Mouse (Mus musculus) adrenal gland, adult 18-20 months (tissue): Measurements from ENCODE around the gene Cilp. TPM values are rescaled to one million over a fixed set of nuclear protein-coding genes. Genes with fewer than 3 reads are reported as not detected.
A peak's percentile ranks its signal among the peaks of the same experiment; 100 is the strongest.
"Not testable (repeated sequence)": the region's sequence is repeated elsewhere in the genome, so short reads cannot be mapped to it uniquely, and the experiment has no call there.

ENCODE experiments used
- DNase-seq, 2 experiments: peaks; one replicate each; pipeline ENCODE4 v3.0.0; 2021 to 2022; ENCODE audit warnings: low spot score in 2 of 2
- total RNA-seq, 2 experiments: library from RNA; stranded (reverse); gene quantifications; 1 replicate in 1 of 2; 2 replicates in 1 of 2; pipeline ENCODE4 v1.2.3; 2021

The Cilp gene
- total RNA-seq, 2 experiments from 2014 or later = 3.1 to 5.9 TPM

DNA sequence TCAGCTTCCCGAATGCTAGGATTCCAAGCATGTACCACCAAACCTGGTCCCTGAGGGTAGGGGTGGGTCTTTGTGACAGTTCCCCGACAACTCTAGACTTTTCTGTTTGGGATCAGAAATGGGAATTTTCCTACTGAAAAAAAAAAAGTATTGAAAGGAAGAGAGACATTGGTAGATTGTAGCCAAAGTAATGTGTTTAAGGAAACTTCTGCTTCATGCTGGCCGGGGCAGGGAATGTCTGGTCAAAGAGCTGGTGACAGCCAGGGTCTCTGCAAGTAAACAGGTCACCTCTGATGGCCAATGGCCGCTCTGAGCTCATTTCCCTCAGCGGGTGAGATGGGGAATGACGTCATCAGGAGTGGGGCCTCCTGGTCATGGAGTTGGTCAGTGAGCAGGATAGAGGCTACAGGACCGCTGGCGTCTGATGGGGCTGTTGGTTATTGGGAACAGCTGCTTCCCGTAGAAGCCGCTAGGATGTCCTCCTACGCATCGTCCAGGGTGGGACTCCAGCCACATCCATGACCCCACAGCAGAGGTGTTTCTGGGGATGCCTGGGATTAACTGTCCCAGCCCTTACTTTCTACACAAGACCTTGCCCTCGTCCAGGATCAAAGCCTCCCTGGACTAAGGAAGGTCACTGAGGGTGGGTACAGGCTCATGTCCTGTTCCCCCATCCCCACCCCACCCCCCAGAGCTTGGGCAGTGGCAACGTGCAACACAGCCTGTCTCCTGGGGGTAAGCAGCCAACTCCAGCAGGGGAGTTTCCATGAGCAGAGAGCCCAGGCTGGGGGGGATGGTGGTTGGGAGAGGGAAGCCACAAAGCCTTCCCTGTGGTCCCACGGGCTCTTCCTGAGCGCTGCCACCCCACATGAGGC is 17.2 kb upstream of the Cilp start:
- DNase-seq = no peak

DNA sequence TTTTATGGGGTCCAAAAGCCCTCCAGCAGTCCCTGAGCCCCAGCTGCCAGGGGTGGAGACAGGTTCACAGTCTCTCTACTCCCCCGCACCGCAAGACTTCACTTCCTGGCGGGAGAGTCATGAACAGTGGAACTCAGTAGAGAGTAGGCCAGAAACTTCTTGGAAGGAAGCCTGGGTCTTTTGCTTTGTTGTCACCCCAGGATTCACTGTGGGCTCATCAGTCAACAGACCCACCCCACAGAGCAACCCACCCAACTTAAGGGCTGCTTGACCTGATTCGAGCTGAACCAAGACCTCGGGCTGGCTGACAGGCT is 16.6 kb upstream of the Cilp start:
- DNase-seq = no peak

DNA sequence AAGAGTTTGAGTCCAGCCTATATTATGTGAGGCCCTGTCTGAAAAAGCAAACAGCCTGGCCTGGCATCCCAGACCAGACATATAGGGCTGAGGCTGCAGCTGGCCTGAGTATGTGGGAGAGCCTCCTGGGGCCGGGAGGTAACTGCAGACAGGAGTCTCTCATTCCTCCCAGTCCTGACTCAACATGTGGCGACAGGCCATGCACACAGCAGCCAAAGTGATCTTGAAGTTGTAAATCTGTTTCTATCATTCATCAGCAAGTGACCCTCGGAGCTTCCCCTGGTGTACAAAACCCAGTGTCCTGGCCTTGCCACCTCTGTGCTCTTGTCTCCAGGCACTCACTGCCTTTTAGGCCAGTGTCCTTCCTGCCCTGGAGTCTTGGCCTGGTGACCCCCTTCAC is 13.0 kb upstream of the Cilp start:
- peak in 1 of 2 experiments; percentile 37 for DNase-seq

DNA sequence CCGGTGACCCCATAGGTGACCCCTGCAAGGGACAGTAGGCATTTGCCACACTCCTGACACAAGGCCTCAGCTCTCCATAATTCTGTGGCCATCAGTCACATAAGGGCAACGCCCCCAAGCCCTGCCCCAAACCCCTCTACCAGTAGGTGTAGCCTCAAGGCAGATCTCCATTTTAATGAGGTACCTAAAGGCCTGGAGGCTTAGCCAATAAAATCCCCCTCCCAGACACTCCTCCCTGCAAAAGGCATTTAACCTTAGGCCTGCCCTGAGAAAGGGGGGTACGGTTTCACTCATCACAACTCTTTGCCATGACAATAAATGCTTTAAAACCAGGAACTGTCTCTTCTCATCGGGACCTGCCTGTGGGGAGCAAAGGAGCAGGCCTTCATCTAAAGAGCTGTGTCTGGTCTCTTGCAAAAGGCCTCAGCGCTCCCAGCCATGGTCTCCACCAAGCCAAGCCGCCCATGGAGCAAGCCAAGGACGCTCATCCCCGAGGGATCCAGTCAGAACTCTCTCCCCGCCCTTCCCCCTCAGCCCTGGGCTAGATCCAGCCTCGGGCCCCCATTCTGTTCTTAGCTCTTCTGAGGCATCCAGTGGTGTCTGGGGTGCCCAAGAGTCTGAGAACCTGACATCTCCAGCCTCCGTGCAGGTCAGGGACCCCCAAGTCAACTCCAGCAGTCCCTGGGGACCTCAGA is 8.9 kb upstream of the Cilp start:
- DNase-seq = no peak

DNA sequence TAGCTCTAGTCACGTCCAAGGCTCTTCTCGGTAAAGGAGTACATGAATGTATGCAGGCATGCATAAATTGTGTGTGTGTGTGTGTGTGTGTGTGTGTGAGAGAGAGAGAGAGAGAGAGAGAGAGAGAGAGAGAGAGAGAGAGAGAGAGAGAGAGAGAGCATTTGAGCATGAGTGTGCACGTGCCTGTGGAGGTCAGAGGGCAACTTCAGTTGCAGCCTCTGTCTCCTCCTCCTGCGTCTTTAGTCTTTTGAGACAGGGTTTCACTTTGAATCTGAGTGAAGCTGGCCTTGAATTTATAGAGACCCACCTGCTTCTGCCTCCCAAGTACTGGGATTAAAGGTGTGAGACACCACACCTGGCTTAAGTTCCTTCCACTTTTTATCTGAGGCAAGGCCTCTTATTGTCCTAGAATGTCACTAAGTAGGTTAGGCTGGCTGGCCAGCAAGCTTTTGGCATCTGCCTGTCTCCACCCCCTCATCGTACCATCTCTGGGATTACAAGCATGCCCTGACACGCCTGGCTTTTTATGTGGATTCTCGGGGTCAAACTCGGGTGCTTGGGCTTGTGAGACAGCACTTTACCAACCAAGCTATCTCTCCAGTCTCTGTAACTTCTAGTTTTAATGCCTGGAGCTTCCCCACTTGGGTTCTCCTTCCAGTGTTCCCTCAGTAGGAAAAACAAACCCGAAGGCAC is 7.6 kb upstream of the Cilp start:
- no peak for DNase-seq

DNA sequence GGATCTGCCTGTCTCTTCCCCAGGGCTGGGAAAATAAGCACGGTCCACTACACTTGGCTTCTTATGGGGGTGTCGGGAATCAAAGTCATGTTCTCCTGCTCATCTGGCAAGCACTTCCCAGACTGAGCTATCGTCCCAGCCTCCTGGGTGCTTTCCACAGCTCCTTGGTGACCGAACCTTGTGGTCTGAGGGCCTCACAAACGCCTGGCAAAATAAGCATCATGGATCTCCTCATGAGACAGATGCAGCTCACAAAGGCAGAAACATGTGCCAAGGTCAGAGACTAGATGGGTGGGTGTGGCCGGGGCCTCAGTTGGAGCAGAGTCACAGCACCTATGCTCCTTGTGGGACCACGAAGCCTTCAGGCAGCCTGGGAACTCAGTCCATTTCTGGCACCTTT is 5.6 kb upstream of the Cilp start:
- no peak for DNase-seq

DNA sequence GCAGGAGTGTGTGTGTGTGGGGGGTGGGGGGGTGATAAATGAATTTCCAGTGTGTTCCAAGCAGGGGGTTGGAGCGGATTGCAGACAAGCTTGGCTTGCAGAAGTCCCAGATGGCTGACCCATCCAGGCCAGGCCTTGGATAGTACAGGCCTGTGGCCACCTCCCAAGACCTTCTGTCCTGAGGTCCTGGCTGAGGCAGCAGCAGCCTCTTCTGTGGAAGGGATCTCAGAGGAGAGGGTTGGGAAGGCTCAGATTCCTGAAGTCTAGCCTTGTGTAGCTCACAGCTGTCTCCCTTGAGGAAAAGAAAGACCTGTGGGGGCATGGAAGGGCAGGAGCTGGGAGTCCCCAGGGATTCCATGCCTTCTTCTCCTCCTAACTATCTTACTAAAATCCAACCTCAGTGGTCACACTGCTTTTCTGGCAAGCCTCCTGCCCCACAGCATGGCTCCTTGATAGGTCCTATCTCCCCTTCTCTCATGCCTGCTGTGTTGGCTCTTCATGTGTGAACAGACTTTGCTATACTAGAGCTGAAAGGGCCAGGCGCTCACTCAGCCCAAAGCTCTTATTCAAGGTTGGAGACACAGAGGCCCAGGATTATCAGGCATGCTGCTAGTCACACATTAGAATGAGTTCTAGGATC is 3.3 kb upstream of the Cilp start:
- no peak for DNase-seq

GRCm38 (mm10) chr9:65262641-65263120 is 2.3 kb upstream of the Cilp start:
- no peak for DNase-seq

DNA sequence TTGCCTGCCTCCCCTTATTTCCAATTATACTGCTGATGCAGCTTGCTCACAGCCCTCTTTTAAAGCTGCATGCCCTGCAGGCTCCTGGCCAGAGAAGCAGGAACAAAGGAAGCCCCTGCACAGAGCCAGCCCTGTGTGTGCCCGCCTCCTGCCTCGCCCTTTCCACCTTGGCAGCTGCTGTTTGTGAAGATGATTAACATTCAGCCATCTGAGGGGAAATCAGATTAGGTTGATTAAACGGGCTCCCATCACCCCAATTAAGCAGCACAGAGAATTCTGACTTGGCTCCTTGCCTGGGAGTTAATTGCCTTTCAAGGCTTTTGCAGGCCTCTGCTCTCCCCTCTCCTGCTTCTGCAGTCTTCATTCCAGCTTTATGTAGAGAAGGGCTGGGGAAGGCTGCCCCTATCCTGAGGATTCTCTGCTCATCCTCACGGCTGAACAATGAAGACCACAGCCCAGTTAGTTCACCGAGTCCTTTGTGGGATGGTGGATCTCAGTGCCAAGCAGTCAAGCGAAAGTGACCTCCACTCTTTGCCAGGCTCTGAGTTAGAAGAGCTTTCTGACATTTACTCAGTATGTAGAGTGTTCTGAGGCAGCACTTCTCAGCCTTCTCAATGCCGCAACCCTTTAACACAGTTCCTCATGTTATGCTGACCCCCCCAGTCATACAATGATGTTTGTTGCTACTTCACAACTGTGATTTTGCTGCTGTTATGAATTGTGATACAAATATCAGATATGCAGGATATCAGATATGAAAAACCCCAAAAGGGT is 2.9 kb downstream of the Cilp start:
- DNase-seq = no peak

GRCm38 (mm10) chr9:65273048-65273809 is 8.2 kb downstream of the Cilp start:
- no peak for DNase-seq

DNA sequence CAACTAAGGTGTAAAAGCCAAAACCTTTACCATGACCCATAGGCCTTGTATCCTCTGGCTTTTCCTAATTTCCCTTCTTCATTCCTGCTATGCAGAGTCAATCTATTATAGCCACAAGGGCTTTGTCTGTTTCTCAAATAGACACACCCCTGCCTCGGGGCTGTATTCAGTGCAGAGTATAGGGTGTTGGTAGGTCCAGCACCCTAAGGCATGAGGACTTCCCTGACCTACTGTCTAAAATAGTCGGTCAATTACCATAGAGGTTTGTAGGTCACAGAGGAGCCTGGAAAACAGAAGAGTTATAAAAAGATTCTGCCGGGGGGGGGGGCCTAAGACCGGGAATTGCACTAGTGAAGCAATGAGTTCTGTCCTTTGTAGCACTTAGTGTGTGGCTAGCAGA is 8.9 kb downstream of the Cilp start:
- no peak for DNase-seq

- not testable (repeated sequence) for DNase-seq
Measured at GRCm38 (mm10) chr9:65274851-65275250, 9.9 kb downstream of the Cilp start.

DNA sequence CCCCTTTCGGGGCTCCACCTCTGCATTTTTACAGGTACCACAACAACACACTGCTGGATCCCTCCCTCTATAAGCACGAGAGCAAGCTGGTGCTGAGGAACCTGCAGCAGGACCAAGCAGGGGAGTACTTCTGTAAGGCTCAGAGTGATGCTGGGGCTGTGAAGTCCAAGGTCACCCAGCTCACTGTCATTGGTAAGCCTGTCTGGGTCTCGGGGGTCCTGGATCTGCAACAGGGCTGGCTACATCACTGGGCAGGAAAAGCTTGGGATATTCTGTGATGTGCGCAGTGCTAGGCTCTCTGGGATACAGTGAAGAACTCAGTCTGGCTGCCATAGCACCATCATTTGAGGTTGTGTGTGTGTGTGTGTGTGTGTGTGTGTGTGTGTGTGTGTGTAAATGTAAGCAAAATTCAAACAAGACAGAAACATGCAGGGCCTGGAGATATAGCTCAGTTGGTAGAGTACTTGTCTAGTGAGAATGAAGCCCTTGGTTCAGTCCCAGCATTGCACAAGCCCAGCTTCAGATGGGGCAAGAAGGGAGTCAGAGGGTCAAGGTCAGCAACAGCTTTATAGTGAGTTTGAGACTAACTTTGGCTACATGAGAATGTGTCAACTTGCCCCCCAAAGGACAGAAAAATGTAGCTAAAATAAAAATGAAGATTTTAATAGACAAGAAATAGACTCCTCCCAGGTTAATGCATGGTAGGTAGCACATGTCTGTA is 11.0 kb downstream of the Cilp start:
- DNase-seq = no peak

DNA sequence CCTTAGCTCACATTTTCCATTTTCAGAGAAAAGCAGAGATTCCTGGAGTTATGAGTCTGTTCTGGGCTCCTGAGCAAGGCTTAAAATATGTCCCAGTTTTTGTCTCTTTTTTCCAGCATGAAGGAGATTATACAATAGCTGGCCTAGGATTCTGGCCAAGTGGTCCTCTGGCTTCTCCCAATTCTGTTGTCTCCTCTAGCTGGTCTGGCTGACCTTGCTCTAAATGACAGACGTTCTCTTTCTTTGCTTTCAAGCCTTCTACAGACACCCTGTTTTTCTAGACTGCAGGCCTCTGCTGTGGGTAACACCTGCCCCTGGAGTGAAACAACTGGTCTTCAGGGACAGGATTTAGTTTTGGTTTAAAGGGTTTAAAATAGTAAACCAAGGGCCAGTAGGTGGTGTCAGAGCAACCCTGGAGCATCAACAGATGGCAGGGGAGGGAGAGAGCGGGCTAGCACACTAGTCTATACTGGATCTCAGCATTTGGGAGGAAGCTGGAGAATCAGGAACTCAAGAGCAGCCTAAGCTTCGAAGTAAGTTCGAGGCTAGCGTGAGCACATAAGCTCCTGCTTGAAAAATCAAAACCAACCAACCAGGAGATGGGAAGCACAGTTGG is 16.7 kb downstream of the Cilp start:
- DNase-seq = no peak

GRCm38 (mm10) chr9:65283301-65283700 is 18.3 kb downstream of the Cilp start:
- DNase-seq = no peak

DNA sequence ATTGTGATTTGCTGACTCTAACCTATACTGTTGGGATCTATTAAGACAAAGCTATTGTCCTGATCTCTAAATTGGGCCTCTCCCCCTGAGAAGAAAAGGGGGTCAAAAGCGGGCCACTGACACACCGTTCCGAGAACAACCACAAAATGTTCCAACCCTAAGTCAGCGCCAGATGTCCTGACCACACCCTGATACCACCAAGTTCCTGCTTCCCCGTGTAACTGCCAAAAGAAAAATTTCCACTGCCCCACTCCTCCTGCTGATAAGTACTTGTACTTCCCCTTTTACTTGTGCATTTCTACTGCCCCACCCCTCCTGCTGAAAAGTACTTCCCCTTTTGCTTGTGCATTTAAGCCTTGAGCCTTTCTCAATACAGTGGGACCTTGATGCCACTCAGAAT is 23.3 kb downstream of the Cilp start:
- DNase-seq = not testable (repeated sequence)

- DNase-seq = no peak
Measured at GRCm38 (mm10) chr9:65289988-65290387, 25.0 kb downstream of the Cilp start.

GRCm38 (mm10) chr9:65292421-65292820 is 27.4 kb downstream of the Cilp start:
- no peak for DNase-seq

DNA sequence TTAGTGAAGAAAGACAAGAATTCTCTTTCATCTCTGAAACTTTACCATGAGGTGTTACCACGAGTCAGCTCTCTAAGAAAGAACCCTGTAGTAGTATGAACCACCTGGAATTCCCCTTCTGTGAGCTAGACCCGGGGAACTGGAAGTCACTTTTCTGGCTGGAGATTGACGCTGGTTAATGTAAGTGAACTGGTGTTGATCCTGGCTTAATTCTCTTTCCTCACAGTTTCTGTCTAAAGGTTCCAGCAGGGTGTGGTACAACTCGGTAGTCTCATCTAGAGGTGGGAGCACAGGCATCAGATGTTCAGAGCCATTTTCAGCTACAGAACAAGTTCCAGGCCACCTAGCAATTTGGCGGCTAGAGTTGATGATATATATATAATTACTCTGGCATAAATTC is 28.1 kb downstream of the Cilp start:
- DNase-seq = no peak
